Mouse (Mus musculus) olfactory bulb, adult 2 months (tissue): ENCODE data around the gene Frmd5.

Experiments
- CTCF ChIP-seq: fragments of 200-500 bp; IDR thresholded peaks from 2 replicates; pipeline ENCODE4 v1.5.1; 2012; ENCODE audit warnings: low read depth, mild to moderate bottlenecking, low read length, moderate library complexity; ENCODE audit not compliant: insufficient read depth
- POLR2A ChIP-seq: fragments of 200-500 bp; IDR thresholded peaks from 2 replicates; pipeline ENCODE4 v1.6.1; 2012; ENCODE audit warnings: mild to moderate bottlenecking, low read depth, low read length, moderate library complexity; ENCODE audit not compliant: insufficient read depth

DNA sequence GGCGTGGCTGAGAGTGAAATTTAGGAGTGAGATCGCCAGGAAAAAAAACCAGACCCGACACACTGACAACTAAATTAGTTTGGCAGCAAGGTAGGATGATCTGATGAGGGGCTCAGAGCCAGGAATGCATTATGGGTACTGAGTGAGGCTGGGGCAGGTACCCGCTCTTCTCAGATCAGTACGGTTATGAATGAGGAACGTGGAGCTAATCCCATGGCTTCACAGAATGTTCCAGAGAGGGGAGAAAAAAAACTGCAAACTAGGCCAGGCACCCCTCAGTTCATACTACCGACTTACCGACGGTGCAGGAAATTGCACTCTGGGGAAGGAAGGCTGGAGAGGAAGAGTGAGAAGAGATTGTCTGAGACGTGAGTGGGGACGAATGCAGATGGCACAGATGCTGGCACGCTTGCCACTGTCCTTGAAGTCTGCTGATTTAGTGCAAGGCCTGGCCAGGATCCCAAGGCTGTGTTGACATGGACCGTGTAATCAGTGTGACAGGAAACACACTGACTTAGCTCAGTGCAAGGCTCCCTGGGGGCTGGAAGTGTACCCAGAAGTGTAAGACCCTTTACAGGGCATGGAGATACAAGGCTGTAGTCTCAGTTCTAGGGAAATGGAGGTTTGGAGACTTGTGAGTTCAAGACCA lies 223.3 kb downstream of the Frmd5 start:
- TF ChIP-seq POLR2A (no peak), CTCF (no peak)
